Mouse (Mus musculus) layer of hippocampus, adult 18-20 months (tissue): ENCODE data around the gene Cramp1l. TPM values are rescaled to one million over a fixed set of nuclear protein-coding genes. Genes with fewer than 3 reads are reported as not detected.
"Not testable (repeated sequence)": the region's sequence is repeated elsewhere in the genome, so short reads cannot be mapped to it uniquely, and the experiment has no call there.

Experiments
- DNase-seq, 2 experiments: peaks; one replicate each; pipeline ENCODE4 v3.0.0; 2022; ENCODE audit warnings: low spot score in 2 of 2
- total RNA-seq, 2 experiments: library from RNA; stranded (reverse); gene quantifications; 2 replicates each; pipeline ENCODE4 v1.2.3; 2021

The Cramp1l gene
- total RNA-seq, 2 experiments from 2014 or later, result 27.2 to 27.8 TPM

- peak; percentile 96 to 98 for DNase-seq
These were observed 55.3 kb downstream of the Cramp1l start, which contains the start of gene Jpt2 for GRCm38 (mm10) chr17:24960135-24960851. TSS of gene Jpt2 (minus strand) at chr17:24960689.

GRCm38 (mm10) chr17:24959371-24959770, 56.2 kb downstream of the Cramp1l start:
- DNase-seq, result no peak

- DNase-seq, result no peak
These were observed 62.3 kb downstream of the Cramp1l start for GRCm38 (mm10) chr17:24953291-24953690.

DNA sequence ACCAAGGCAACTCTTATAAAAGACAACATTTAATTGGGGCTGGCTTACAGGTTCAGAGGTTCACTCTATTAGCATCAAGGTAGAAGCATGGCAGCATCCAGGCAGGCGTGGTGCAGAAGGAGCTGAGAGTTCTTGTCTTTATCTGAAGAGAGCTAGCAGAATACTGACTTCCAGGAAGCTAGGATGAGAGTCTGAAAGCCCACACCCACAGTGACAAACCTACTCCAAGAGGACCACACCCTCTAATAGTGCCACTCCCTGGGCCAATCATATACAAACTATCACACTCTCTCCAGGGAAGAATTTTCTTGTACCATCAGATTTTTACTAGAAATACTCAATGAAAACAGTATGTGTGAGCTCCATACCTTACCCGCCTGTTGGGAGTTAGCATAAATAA, 64.9 kb downstream of the Cramp1l start:
- DNase-seq, result no peak

GRCm38 (mm10) chr17:24948204-24948603, 67.4 kb downstream of the Cramp1l start:
- no peak for DNase-seq

DNA sequence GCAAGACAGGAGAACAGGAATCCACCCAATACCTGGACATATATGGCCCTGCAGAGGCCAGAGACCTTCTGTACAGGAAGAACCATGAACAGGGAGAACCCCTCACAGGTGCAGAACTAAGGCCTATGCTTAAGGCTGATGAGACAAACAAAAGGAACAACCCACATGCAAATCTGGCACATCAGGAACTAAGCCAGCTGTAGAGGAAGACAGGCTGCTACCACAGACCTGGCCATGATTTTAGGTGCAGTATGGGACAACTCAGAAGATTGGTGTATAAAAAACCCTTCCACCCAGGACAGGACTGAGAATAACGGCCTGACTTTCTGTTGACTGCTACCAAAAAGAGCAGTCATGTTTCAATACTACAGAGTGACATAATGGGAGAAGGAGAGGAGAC, 72.0 kb downstream of the Cramp1l start:
- DNase-seq, result not testable (repeated sequence)

GRCm38 (mm10) chr17:24943036-24943435, 72.6 kb downstream of the Cramp1l start:
- peak; percentile 6 to 43 for DNase-seq

DNA sequence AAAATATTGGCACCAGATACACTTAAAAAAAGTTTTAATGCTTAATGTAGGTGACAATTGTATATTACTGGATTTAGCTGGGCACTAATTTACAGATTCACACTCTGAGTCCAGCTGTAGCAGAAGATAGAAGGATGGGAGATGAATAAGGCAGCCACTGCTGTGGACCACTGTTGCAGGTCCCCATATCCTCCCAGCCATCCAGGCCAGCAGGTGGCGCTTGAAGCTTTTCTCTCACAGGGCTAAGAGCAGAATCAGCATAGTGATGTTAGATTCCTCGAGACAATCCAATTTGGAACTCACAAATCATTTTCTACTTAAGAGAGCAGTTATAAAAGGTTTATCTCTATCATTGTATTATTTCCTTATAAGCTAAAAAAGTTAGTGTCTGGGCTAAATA, 73.1 kb downstream of the Cramp1l start:
- peak in 1 of 2 experiments; percentile 62 for DNase-seq

DNA sequence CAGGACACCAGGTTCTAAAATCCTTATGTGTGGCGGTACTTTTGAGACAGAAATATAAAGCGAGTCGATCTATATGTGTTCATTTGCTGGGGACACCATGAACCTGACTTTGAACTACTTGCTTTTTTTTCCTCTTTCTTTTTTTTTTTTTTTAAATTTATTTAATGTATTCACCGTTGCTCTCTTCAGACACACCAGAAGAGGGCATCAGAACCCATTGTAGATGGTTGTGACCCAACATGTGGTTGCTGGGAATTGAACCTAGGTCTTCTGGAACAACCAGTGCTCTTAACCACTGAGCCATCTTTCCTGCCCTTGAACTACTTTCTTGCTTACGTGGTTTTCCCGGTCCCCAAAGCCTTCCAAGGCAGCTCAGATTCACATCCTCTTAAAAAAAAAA, 78.3 kb downstream of the Cramp1l start:
- no peak for DNase-seq

DNA sequence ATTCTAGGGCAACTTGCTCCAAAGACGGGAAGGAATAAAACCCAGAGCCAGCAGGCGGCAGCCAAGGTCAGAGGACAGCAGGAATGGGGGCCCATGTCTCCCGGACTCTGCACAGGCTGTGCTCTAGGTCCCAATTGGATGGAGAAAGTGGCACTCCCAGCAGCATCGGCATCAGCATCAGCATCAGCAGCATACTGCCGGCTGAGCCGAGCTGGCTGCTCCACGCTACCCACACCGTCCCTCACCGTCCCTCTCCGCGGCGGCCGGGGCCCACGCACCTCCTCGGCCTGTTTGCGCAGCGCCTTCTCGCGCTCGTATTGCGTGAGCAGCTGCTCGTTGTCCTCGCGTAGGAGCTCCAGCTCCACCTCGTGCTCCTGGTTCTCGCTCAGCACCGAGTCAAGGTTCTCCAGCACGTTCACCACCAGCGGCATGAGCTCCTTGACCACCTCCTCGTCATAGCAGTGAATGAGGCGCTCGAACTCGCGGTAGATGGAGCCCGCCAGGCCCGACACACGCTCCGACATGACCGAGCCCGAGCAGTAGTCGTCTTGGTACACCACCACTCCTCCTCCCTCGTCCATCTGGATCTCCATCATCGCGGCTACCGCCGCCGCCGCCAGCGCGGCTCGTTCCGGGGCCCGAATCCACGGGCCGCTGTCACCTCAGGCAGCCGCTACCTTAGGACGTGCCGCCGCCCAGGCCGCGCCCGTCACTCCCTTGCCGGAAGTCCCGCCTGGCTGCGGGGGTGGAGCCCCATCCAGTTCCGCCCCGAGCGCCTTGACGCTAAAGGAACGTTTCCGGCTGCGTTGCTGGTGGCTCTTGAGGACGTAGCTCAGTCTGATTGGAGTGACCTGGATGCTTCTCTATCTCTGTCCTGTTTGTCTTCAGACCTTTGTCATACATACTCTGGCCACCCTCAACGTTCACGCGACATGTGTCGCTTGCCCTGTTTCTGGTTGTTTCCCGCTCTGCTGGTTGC, 79.0 kb downstream of the Cramp1l start, which contains the start of gene Mapk8ip3:
Mapk8ip3 (minus strand) TSS at position 719 of the 979 bp plus-strand sequence.
- DNase-seq, result peak; percentile 94 to 97

DNA sequence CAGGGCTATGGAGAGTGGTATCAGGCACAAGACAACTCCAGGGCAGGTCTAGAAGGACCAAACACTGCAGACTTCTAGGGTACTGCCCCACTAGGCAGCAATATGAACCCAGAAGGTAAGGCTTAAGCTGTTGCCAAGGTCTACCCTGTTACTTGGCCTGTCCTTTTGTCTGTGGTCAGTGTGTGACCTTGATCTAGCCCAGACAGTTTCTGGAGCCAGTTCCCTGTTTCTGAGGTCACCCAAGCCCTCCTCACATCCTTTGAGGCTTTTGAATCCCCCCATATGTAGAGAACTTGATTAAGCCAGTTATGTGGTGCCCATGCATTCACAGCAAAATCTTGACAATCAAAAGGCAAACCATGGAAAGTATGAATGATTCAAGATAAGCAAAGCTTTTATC, 79.9 kb downstream of the Cramp1l start:
- DNase-seq, result no peak

DNA sequence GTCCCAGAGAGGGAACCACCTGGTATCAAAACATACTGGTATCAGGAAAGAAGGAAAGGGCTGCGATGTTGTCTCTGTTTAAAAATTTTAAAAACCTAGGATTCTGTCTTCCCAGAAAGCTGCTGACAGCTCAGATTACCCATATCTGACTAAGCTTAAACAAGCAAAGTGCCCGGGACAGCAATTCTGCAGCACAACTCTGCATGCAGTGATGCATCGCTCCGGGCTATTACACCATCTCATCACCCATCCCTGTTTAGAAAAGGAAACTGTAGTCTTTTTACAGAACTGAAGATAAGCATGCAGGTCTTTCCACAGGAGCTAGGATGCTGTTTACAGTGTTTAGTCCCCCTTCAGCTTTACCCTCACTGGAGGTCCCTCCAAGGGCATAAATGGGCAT, 80.7 kb downstream of the Cramp1l start:
- DNase-seq, result no peak

GRCm38 (mm10) chr17:24933163-24933562, 82.4 kb downstream of the Cramp1l start:
- DNase-seq, result no peak

DNA sequence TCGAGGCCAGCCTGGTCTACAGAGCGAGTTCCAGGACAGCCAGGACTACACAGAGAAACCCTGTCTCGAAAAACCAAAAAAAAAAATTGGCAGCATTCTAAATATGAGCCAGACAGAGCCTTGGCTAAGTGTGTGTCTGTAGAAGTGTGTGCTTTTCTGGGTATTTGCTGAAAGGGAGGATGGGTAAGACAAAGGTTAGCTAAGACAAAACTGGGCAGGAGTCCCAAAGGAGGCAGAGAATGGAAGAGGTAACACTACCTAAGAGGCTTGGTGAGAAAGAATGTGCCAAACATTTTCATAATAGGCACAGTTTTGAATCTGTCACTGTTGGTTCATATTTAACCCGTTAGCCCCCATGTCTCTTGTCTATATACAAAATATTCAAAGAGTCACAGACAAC, 83.2 kb downstream of the Cramp1l start:
- DNase-seq, result no peak

DNA sequence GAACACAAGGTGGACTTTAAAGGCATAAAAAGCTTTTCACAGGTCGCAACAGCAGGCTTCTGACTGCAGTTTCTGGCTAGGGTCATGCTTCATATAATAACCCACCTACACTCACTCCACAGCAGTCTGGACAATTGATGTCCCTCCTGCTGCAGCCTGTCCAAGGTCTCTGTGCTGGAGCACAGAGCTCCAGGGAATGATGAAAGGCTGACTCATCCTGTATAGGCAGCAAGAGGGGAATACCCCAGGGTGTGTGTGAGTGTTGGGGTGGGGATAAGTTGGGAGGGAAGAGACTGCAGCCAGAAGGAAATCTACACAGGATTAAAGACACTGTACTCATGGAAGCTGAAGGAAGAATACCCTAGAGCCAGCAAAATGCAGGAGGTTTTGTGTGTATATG, 86.1 kb downstream of the Cramp1l start:
- no peak for DNase-seq

- DNase-seq, result no peak
These were observed 92.3 kb downstream of the Cramp1l start for GRCm38 (mm10) chr17:24923246-24923645.

DNA sequence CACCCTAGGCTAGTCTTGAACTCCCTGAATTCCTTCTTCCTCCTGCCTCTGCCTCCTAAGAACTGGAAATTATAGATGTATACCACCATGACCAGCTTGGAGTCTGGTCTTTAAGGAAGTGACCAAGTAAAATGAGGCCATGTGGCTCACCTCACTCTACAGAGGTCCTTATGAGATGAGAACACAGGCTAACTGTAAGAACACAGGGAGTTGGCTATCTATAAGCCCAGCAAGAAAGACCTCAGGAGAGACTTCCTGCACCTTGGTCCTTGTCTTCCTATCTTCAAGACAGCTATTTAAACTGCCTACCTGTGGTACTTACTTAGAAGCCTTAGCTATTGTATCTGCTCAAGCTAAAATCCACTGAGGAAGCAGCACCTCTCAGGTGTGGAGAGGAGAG, 101.6 kb downstream of the Cramp1l start:
- DNase-seq, result no peak

Other genes starting within 250 kb of the Cramp1l start
- gene Meiob, start 211.5 kb downstream of the Cramp1l start, total RNA-seq, result not detected
- 100 to 1,000 TPM; 129 TPM for gene Hagh, start 175.6 kb downstream of the Cramp1l start, total RNA-seq
- 10 to 100 TPM; 21.4 to 21.7 TPM for gene Fahd1, start 165.4 kb downstream of the Cramp1l start, total RNA-seq
- gene Igfals, start 149.8 kb downstream of the Cramp1l start, total RNA-seq, result not detected
- gene Nubp2, start 129.4 kb downstream of the Cramp1l start, total RNA-seq, result 10 to 100 TPM; 32.3 to 33.5 TPM
- gene Spsb3, start 129.1 kb downstream of the Cramp1l start, total RNA-seq, result 10 to 100 TPM; 47.5 to 48.3 TPM
- gene Eme2, start 120.7 kb downstream of the Cramp1l start, total RNA-seq, result 10 to 100 TPM; 52.0 to 53.1 TPM
- 10 to 100 TPM; 75.4 to 78.6 TPM for gene Mrps34, start 120.7 kb downstream of the Cramp1l start, total RNA-seq
- gene Nme3, start 119.3 kb downstream of the Cramp1l start, total RNA-seq, result 10 to 100 TPM; 60.7 to 61.2 TPM
- gene Mapk8ip3, start 78.8 kb downstream of the Cramp1l start, total RNA-seq, result 100 to 1,000 TPM; 388 to 404 TPM
- gene Jpt2, start 55.1 kb downstream of the Cramp1l start, total RNA-seq, result 1 to 10 TPM; 5.9 to 6.4 TPM
- 10 to 100 TPM; 21.2 to 23.2 TPM for gene Ift140, start 297 bp upstream of the Cramp1l start, total RNA-seq
- 1 to 10 TPM; 7.4 to 9.2 TPM for gene Tmem204, start 67.8 kb upstream of the Cramp1l start, total RNA-seq
- 10 to 100 TPM; 29.9 to 35.3 TPM for gene Telo2, start 100.2 kb upstream of the Cramp1l start, total RNA-seq
- gene Ptx4, start 105.0 kb upstream of the Cramp1l start, total RNA-seq, result 1 to 10 TPM; 2.0 to 2.6 TPM
- 10 to 100 TPM; 50.9 to 54.0 TPM for gene Clcn7, start 117.6 kb upstream of the Cramp1l start, total RNA-seq
- under 1 TPM; 0.12 to 0.18 TPM for gene Ccdc154, start 146.7 kb upstream of the Cramp1l start, total RNA-seq
- gene Gm38655, start 159.7 kb upstream of the Cramp1l start, total RNA-seq, result not detected
- 10 to 100 TPM; 19.5 to 21.2 TPM for gene BC003965, start 168.8 kb upstream of the Cramp1l start, total RNA-seq
- 10 to 100 TPM; 41.7 to 43.6 TPM for gene Unkl, start 172.6 kb upstream of the Cramp1l start, total RNA-seq
- 10 to 100 TPM; 71.1 to 73.5 TPM for gene Gnptg, start 224.3 kb upstream of the Cramp1l start, total RNA-seq
- gene Tsr3, start 224.4 kb upstream of the Cramp1l start, total RNA-seq, result 10 to 100 TPM; 22.9 to 23.7 TPM
- gene Baiap3, start 240.6 kb upstream of the Cramp1l start, total RNA-seq, result 1 to 10 TPM; 5.8 to 7.8 TPM